Mouse (Mus musculus) fibroblast of lung, adult 2 months (primary cell): ENCODE measurements at regions not wholly inside any gene's neighbourhood (a gene's known extent, or its start where the extent isn't known, plus 50 kb on each side); places are given as distances from the start of the nearest gene placed in this dataset.
A peak's percentile ranks its signal among the peaks of the same experiment; 100 is the strongest.
"Not testable (repeated sequence)": the region's sequence is repeated elsewhere in the genome, so short reads cannot be mapped to it uniquely, and the experiment has no call there.

Experiments
- DNase-seq: peaks from one replicate; pipeline ENCODE4 v3.0.0-alpha.2; 2011; ENCODE audit warnings: low read depth

DNA sequence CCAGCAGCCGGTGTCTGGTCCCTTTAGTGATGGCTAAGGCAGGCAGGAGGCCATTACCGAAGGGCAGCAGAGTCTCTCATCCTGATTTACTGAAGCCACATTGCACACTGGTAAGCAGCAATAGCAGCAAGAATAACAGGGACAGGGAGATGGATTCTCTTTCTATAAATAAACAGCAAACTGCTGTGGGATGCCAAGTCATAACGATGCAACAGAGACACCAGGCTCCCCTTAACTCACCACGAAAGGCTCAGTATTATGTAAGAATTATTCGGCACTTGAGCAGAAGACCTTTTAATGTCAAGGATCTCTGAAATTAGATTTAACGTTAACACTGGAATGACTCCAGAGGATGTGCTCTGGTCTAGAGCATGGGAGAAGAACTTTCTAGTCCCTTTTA is 202.1 kb downstream of the Ddx10 start:
- DNase-seq: no peak

DNA sequence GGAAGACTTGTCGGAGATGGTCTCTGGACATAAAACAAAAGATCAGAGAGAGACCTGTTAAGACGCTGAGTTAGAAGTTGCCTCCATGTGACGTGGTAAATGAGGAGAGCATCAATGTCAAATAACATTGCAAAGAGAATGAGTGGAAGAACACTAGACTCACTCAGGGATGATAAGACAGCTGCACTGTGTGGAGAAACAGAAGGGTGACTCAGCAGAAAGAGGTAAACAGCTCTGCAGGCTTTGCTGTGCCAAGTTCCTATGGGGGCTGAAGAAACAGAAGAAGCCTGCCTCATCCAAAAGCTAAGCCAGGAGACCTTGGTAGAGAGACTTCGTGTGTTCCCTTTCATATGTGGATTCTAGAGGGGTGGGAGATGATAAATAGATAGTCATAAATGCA is 214.1 kb downstream of the Ddx10 start:
- no peak for DNase-seq

DNA sequence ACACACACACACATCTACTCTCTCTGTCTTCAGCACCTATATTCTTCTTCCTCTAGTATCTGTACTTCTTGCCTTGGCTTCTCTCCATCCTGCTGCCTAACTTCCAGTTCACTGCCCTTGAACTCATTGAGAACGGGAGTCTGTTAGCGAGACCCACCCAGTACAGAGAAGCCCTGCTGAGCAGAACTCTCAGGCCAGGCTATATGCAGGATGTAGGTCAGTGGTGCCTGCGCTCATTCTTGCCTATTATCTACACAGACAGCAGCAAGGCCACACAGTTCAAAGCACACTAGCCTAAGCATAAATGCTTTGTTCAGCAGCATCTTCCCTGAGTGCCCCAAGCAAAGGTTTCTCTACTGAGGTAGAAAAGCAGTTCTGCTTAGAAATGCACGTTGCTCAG is 225.8 kb downstream of the Ddx10 start:
- no peak for DNase-seq

DNA sequence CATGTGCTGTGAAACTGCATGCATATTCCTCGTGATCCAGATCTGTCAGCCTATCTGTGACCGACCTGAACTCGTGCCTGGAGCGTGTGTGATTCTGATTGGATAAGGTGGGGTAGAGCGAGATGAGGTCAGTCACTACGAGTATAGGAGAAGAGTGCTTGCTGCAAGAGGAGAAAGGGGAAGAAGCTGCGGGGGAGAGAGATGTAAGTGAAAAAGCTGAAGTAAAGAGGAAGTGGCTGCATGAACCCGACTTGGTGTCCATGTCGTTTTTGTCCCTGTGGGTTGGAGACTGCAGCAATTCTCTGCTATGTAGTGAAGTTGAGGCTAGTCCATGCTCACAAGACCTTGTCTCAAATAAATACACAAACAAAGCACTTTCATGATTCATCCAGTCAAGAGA is 237.1 kb downstream of the Ddx10 start:
- DNase-seq: no peak

DNA sequence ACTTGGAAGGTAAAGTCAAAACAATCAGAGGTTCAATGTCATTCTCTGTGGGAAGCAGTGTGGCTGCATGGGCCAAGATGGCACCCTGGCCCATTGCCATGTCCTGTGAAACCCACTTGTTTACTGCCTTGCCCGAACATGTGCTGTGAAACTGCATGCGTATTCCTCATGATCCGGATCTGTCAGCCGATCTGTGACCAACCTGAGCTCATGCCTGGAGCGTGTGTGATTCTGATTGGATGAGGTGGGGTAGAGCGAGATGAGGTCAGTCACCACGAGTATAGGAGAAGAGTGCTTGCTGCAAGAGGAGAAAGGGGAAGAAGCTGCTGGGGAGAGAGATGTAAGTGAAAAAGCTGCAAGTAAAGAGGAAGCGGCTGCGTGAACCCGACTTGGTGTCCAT is 240.5 kb downstream of the Ddx10 start:
- no peak for DNase-seq

DNA sequence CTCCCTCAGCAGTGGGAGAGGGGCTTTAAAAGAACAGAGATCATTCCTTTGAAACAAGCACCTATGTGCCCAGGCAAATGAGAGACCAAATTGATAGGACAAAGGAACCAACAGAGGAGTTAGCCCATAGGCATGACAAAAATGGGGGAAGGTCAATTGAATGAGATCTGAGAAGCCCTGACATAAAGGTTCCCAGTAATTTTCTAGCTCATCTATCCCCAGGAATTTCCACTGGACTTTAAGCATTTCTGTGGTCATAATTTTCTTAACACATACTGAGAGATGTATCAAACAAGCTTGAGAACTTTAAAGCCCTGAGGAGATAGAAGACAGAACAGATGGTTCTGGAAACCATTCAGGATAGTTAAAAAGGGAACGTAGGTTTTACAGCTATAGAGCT is 241.8 kb downstream of the Ddx10 start:
- no peak for DNase-seq

DNA sequence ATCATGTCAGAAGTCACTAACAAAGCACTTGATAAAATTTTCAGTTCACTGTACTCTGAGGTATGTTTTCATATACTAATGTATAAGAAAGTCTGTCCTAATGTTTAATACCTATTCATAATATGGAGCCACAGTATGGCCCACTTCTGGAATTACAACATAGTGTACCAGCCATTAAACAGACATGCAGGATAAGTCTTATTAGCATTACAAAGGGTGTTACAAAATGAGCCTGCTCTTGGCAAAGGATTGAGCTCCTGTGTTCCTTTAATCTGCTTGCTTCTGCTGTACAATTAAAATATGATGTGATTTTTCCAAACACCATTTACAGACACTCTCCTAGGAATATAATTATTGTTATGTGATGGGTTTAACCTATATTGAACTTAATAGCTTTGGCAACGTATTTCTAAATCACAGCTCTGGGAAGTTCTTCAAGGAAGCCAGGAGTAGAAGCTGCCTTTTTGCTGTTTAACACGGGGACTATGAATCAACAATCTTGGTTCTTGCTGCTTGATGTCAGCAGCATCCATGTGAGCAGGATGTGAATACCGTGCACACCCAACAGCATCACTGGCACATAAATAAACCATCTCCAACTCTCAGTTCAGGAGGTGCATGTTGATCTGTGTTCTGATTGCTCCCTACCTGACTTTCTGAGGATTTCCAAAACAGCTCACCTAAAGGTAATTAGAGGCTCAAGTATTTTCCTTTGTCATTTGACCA is 243.4 kb downstream of the Ddx10 start:
- no peak for DNase-seq

DNA sequence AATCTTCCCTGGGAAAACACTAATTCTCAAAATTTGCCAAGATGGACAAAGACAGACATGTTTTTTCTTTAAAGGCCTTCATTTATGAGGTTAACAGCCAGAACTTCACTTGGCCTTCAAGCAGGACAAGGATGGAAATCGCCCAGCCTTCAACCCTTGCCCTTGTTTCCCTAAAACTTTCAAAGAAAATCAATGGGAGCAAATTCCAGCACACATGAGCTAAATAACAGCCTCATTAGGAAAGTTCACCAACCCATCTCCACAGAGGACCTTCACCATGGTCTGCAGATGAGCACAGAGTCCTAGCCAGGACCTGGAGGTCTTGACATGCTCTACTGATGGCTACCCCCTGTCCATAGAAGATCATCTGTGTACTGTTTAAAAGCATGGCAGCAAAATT is 271.8 kb downstream of the Ddx10 start:
- DNase-seq: no peak

DNA sequence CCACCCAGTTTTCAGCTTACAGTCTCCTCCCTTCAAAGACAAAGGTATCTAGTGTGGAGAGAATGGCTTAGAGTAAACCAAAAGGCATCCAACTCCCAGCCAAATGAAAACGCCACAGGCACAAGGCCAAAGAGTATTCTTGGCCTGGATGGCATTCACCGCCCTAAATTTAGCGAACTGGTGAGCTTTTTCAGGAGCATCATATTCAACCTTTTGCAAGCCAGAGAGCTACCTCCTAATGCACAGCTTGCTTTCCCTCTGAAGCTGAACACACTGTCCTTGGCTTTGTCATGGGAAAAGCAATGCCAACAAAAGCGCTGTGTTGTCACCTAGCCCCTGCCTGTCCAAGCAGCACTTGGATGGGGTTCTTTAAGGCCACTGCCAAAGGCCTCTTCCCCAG is 282.2 kb downstream of the Ddx10 start:
- DNase-seq: no peak

DNA sequence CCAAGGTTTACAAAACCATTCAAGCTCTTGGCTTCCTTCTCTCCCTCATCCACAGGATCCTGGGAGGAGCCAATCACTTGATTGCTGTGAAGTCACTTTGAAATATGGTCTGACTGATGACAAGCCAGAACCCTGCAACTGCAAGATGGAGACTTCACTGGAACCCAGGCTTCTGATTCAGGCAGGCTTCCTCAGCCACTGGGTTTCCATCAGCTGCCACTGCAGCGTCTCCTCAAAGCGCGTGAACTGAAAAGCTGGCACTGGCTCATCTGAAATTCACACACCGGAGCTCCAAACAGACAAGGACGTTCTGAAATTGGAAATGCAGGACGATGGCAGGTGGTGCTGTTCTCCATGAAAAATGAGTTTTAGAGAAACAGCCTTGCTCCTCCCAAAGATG is 280.1 kb upstream of the AI593442 start:
- no peak for DNase-seq

DNA sequence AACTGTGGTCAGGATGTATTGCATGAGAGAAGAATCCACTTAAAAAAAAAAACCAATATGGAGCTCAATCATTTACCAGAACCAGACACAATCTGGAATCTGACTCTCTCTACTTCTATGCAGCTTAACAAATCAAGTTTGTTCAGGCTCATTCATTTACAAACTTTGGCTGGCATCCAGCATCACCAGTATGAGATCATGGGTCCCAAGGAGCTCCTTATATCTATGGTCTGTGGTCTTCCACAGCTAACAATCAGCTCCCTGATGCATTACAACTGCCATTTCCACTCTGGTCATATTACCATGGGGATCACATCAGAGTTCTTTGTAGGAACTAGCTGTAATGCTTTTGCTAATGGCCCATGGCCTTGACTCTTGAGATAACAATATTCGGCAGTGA is 277.7 kb upstream of the AI593442 start:
- DNase-seq: no peak

DNA sequence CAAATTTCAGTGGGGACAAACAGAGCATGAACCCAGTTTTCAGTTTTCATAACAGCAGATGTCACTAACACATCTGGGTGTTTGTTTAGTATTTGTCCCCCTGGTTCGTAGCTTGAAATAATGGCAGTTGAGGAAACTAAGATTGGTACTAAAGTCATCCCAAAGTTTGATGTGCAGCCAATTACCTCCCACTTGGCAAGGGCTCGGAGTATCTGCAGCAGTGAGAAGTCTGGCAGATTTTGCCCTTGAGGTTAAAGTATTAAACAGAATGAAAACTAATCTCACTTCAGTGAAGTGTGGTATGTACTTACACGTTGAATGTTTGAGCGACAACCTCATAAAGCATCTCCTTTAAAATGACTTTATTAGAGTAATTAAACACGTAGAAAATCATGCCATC is 264.5 kb upstream of the AI593442 start:
- no peak for DNase-seq

DNA sequence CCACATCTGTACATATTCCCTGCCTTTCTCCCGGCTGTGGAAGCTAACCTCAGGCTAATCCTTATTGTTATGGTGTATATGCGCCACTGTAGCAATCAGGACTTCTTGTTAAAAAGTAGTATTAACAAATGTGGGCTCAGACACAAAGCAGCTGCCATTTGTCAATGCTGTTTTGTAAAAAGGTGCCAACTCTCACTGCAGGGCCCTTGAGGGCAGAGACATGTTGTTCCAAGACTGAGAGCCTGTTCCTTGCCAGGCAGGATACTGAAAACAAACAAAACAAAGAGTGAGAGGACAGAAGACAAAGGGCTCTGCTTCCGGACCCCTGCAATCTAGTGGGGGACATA is 262.0 kb upstream of the AI593442 start:
- no peak for DNase-seq

DNA sequence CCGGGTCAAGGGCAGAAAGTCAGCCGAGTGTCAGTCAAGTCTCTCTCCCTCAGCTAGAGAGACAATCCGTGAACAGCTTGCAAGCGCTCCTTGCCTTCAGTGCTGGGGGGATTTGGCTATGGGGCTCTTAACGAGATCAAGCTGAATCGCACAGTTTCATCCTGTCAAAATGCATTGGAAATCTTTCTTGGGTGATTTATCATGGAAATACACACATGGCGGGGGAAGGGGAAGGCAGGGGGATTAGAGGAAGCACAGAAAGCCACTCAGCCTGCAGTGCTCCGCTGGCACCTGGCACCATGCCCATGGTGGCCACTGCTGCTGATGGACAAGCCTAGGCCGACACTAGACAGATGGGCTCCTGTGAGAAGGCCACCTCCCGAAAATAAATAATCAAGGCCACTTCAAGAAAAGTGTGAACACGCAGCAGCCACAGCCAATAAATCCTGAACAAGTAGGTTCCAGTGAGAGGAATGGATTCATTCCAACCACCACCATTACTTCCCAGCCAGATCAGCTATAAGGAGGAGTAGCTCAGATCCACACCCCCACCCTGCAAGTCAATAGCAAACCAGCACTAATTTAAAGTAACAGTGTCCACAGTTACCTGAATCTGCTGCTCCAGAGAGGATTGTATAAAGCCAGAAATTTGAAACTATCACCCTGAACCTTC is 261.5 kb upstream of the AI593442 start:
- no peak for DNase-seq

DNA sequence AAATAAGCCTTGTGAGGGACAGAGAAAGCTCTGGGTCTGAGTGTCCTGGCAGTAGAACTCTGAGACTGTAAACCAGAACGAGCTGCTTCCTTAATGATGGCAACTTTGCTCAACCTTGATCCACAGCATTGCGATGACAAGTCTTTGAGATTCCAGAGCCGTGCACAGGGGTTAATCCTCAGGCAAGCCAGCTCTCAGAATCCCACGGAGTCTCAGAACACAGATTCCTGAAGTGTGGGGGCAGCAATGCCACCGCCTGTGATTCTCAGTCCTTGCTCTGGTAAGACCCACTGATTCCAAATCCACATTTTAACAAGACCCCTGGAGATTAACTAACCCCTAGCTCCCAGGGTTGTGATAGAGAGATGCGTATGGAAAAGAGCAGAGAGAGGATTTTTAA is 255.5 kb upstream of the AI593442 start:
- no peak for DNase-seq

DNA sequence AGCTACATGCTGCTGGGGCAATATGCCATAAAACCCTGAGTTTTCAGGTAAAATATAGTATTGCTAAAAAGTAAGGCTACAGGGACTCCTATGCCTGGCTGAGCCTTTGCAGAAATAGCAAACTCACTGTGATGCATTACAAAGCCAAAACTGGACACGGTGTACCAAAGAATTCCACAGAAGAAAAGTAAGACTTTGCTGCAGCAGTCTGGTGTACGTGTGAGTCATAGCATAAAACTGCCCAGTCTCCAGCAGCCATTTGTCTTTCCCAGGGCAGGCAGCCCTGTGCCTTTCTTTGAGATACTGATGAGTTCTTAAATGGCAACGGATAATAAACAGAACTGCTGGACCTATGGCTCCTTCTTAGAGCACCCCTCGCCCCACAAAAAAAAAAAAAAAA is 237.9 kb upstream of the AI593442 start:
- DNase-seq: peak; percentile 68

DNA sequence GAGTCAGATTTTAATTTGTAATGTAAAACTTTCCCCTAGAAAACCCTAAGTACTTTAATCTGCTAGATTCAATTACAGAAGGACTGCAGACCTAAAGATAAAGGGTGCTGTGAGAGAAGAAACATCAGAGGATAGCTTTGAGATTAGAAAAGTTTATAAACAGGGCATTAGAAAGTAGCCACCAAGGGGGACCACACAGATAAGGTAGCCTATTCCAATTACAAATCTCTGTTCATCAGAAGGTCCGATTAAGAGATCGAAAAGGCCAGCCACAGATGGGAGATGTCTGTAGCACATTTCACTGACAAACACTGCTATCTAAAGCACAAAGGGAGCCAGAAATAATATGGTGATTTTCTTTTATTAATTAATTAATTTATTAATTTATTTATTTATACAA is 209.1 kb upstream of the AI593442 start:
- not testable (repeated sequence) for DNase-seq

DNA sequence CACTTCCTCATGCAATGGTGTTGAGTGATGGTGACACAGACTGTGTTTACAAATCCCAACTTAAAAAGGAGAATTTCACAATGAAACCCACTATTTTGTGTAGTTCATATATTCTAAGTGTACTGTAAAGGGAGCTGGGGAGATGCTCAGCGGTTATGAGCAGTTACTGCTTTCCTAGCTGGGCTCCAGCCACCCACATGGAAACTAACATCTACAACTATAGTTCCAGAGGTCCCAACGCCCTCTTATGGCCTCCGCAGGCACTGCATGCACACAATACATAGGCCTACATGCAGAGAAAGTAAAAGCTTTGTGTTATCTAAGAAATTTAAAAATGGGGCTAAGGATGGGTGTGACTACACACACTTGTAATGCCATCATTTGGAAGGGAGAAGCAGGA is 208.4 kb upstream of the AI593442 start:
- DNase-seq: not testable (repeated sequence)

DNA sequence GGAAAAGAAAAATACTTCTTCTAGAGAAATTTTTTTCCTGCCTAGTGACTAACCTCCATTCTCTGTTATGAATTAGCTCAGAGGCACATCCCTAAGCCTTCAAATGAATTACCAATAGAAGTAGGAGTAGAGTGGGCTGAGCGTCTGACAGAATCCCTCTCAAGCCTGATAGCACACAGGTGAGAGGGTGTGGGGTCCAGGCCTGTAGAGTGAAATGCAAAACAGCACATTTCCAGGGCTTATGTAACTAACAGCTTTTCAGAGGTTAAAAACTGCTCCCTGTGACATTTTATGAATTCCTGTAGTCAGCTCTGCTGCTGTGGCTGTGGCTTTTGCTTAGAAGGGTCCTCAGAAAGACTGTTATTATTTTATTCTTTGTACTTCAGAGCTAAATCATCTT is 187.7 kb upstream of the AI593442 start:
- no peak for DNase-seq

DNA sequence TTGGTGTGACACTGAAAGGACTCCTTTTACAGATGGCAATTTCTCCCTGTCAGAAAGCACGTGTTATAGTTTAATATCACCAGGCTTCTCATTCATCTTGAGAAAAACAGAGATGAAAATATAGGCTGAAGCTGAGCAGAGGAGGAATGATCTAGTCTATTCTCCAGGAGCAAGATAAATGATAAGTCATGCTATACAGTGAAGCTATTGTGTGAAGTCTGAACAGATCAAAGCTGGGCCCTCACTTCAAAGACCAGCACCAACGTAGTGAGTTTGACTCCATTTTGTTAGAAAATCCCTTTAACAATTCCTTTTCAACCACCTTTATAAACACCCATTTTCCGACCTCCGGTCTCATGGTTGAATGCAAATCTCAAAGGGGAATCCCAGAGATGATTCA is 180.7 kb upstream of the AI593442 start:
- DNase-seq: no peak

DNA sequence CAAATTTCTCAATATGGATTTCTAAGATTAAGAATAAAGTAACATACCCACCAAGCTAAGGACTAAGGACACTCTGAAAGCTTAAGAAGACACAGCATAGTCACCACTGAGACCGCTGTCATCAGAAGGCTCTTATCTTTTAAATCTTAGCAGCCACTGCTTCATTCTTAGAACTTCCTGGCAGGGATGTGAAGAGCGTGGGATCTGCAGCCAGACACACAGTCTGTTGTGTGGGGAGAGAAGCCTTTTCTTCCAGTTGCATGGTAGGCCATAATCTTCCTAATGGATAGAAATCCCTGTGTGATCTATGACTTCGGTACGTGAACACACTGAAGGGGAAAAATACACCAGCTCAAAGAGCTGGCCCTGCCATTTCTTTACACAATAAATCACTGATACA is 178.8 kb upstream of the AI593442 start:
- DNase-seq: no peak

DNA sequence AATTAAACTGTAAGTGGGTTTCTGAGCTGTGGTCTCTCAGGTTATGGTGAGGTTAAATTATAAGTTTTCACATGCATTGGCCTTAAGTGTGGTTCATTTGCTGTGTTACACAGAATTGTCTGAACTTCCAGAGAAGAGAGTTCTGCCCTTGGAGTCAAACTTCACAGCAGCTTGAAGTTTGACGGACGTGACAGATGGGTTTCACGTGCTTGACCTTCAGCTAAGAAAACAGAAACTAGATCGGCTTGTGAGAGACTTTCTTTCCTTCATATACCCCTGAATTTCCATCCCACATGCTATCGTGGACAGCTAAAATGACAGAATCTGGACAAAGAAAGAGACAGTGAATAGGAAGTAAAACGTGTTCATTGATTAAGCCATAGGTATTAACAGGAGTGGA is 173.8 kb upstream of the AI593442 start:
- DNase-seq: no peak

DNA sequence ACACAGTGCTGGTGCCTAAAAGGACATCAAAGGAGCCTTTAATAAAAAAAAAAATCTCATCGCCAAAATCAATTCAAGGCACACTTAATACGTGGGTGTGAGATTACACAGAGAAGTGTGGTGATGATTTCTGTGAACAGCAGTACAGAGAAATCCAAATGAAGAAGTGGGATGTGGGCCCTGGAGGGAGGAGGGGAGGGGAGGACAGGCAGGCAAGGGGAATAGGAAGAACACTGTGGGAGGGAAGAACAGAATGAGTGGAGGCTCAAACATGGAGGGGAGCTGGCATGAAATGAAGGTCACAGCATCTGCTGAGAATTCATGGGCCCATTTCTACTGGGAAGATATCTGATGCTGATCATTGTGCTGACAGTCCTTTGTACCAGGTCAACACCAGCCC is 171.0 kb upstream of the AI593442 start:
- DNase-seq: no peak

DNA sequence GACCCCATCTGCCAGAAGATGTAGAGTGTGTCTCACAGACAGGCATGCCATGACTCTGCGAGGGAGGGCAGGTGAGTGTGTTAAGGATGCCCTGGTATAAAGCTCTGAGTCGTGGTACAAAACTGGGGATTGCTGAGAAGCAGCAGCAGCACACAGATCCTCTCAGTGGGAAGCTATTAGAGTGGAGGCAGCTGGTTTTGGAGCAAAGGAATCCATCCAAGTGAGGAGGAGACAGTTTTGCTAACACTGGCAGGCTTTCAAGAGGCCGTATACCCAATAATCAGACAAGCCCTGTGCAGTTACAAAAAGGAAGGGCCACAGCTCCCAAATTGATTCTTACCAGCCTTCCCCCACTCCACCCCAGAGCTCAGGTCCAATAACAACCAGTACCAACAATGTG is 170.4 kb upstream of the AI593442 start:
- DNase-seq: no peak
